Mouse (Mus musculus) adrenal gland (tissue): ENCODE results near the gene Col5a3.

Experiments used
- intact Hi-C: fragments of 180-260 bp; cut with DNase I; formaldehyde crosslinking; loops from one replicate; pipeline ENCODE4 v1.15.1; 2025

The Col5a3 gene

DNA sequence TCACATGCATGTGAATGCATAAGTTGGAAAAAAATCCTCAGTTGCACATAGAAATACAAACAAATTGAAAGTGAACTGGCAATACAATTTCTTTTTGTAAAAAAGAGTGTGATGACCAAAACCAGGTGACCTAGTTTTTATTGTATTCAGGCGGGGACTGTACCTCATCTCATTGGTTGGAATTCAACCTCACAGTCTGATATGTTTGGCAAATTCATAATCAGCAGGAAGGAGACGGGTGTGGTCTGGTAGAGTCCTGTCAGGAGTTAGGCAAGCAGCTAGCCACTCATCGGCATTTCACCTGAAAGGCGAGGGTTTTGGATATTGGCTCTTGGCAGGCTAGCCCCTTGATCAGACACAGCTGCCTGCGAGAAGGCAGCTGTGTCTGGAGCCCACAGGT lies 65.7 kb downstream of the Col5a3 start:
- intact Hi-C loops: no loop called here

DNA sequence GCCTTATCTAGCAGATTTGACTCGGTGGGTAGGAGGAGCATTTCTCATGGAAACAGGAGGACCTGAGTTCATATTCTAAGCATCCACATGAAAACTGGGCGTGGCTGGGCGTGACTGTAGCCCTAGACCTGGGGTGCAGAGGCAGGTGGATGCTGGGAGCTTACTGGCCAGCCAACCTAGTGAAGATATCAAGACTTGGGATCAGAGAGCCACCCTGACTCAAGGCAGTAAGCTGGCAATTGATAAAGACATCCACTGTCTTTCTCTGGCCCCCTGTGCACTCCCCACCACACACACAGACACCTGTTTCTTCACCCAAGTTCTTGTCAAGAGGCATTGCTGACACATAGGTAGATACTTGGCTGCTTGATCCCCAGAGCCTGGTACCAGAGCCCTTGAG lies 66.3 kb downstream of the Col5a3 start:
- intact Hi-C loops: no loop called here

DNA sequence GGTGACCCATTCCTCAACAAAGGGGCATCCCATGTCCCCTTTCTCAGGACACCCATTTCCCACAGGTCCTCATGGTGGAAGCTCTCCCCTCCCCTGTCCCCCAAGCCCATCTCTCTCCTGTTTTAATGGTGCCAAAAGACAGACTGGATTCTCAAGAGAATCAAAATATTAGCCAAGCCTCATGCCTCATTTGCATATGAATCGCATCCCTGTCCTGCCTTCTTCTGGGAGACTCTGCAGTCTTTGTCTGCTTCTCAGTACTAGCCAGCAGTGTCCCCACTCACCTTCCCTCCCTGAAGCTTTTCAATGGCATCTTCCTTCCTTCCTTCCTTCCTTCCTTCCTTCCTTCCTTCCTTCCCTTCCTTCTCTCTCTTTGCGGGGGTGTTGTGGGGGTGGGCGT lies 67.2 kb downstream of the Col5a3 start:
- intact Hi-C loops: no loop called here

DNA sequence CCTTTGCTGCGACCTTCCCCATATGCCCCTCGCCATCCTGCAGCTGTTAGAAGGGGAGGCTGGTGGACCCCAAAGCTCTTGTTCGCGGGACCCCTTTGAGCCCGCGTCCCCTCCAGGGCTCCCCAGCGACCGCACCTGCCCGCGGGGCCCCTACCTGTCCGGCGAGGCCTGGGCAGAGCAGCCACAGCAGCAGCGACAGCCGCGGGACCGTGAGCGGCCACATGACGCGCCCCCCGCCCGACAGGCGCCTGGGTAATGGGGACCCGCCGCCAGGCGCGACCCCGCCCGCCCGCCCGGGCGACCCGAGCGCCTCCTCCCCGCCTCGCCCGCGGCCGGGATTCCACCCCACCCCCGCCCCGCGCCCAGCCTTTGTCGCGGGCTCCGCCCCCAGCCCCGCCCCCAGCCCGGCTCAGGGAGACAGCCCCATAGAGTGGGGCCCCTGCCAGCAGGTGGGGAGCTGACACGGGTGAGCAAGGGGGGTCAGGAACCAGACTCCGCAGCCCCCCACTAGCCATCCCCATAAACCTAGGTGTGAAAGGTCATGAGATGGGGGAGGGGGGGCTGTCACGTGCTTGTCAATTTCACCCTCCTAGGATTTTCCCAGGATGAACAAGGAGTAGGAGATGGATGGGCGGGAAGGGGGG lies 68.7 kb downstream of the Col5a3 start, which contains the start of gene Olfm2:
Olfm2 (minus strand) TSS at position 333 of the 644 bp plus-strand sequence.
- intact Hi-C loops: no loop called here

DNA sequence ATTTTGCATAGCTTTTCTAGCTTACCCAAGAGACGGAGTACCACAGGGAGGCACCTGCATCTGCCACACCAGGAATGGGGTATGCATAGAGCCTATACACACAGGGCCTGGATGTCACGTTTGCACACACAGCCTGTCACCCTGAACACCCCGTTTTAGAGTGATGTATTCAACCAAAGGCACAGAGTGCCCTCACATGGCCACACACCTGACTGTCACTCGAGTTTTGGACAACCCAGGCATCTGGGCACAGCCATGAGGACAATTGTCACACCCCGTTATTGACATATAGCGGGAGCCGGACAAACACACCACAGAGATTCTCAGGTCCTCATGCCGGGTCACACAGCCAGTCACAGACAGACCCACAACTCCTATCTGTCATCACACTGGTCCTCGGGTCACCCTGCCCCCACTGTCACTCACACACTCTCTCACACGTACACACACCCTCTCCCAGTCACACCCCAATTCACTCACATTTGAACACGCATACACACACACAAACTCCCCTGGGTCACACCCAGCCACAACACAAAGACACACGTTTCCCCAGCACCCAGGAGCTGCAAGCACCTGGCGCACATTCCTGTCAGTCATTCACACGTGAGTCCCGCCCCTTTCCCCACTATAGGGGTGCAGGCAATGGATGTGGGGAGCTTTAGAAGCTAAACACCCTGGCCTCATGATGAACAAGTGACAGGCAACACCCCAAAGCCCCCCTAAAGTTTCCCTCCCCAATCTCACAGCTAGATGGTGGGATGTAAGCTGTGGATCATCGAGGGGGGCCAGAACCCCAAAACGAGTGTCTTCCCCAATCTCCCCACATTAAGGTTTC lies 69.5 kb downstream of the Col5a3 start:
- intact Hi-C loops: no loop called here

DNA sequence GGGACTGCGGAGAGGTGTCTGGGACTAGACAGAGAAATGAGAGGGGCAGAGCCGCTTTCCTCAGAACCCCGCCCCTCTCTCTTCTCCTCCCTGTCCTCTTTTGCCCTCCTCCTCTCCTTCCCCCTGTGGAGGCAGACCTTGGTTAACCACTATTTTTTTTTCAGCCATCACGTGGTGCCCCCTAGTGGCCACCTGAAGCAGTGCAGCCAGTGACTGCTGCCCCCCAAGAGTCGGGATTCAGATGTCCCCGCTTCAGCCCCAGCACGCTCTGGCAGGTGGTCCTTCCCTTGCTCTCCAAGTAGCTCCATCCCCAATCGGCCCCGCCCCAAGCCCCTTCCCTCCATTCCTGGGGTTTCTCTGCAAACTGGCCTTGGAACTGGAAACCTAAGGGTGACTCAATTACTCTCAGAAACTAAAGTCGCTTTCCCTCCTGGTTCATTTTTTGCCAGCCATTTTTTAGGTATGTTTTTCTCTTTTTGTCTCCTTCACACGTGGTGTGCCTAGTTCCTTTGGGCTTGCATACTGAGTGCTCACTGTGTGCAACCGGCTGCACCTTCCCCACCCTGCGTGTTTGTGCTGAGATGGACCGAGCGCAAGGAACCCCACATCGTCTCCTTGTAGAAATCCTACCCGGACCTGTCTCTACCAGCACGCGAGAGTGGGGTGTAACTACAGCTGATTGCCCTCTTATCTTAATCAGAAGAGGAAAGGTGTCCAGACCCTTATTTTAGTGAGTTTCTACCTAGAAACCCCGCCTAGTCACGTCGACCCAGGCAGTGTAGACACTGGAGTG lies 70.7 kb downstream of the Col5a3 start:
- intact Hi-C loops: loop anchor here (5.0 kb wide), 1 partner anchor 58 kb away; no protein-coding TSS in a partner anchor

DNA sequence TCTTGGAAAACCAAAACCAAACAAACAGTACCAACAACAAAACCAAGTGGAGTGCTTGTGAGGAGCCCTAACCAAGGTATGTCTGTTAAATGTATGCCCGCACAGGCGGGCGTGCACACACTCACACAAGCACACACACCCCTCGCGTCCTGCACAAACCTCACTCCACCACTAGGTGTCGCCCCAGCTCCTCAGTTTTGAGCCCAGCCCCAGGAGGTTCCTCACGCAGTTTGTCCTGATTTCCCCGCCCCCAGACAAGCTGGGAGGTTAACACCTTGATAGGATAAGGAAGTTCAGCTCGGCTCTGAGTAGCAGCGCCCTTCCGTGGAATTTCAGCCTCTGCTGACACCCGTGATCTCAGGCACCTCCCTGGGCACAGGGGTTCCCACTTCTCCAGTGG lies 74.5 kb downstream of the Col5a3 start:
- intact Hi-C loops: loop anchor here (1.0 to 5.0 kb wide), 2 partner anchors 62 to 91 kb away; no protein-coding TSS in a partner anchor

DNA sequence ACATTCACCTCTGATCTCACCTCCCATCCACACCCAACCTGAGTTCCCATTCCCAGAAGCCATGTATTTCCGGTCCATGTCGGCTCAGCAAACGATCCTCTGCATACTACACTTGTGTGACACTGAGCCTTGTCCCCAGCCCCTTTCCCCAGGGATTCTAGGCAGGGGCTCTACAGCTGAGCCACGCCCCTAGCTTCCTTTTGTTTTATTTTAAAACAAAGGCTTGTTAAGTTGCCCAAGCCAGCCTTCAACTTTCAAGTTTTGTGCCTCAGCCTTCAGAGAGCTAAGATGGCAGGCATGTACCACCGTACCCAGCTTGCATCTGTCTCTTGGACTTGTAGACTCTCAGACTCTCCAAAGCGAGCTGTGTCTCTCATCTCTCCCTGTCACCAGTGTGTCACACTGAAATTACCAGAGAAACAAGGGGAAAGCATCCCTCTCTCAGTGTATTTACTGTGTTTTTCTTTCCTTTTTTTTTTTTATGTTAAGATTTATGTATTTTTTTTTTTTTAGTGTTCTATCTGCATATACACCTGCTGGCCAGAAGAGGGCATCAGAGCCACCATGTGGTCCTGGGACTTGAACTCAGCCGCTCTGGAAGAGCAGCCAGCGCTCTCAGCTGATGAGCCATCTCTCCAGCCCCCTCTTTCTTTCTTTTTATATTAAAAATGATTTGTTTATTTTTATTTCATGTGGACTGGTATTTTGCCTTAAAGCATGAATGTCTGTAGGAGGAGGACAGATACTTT lies 76.4 kb downstream of the Col5a3 start:
- intact Hi-C loops: no loop called here

DNA sequence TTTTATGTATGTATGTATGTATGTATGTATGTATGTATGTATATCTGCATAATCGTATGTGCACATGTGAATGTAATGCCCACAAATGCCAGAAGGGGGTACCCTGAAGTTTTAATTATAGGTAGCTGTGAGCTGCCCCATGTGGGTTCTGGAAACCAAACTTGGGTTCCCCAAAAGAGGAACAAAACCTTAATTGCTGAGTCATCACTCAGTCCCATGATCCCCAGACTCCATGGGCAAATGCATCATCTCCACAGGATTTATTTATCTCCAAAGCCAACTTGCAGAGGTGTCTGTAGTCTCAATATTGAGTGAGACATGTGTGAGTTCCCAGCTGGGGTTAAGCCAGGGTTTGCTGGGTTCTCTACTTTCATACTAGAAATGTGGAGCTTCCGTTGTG lies 77.6 kb downstream of the Col5a3 start:
- intact Hi-C loops: no loop called here

DNA sequence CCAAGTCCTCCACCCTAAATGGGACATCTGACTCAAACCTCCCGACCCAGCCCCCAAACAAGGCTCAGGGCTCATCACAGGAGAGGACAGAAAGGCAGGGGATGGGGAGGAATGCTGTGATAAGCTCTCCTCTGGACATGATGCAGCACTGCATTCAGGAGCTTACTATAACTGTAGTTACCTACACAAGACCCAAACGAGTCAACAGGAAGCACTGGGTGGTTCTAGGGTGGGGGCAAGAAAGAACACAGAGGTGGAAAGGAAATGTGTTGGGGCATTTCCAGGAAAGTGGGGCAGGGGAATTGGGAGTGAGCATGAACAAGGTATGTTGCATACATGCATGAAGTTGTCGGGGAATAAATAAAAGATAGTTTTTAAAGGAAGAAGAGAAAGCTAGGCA lies 80.2 kb downstream of the Col5a3 start:
- intact Hi-C loops: no loop called here

DNA sequence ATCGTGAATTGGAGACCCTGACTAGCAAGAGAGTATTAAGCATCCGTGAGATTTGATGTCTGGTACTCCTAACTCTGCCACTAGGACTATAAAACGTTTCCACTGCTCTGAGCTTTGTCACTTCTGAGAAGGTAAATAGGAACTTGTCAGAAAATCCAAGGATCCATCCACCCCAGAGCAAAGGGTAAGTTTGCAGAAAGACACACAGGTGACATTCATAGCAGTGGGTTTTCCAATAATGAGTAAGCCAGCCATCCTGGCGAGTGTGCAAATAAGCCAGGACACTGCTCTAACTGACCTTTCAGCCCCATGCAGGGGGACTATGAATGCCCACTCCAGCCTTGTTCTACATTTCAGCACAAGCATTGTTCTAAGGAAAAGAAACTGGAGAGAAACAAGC lies 83.1 kb downstream of the Col5a3 start:
- intact Hi-C loops: no loop called here

DNA sequence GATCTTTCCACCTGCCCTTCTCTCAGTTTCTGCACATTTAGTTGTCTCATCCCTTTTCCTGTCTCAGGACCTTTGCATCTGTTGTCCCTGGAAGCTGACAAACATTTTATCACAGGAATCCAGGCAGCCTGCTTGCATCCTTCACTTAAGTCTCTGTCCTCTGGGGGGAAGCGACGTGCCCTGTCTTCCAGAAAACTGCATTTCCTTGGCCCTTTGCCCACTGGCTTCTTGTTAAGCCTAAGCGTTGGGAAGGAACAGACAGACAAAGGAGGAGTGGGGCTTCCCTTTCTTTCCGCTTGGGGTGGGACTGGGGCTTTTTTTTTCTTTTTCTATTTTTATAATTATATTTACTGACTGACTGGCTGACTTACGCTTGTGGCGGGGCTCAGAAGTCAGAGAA lies 85.4 kb downstream of the Col5a3 start:
- intact Hi-C loops: loop anchor here (5.0 to 10.0 kb wide), 2 partner anchors 67 to 265 kb away; partner anchors contain the start of gene Zfp26

DNA sequence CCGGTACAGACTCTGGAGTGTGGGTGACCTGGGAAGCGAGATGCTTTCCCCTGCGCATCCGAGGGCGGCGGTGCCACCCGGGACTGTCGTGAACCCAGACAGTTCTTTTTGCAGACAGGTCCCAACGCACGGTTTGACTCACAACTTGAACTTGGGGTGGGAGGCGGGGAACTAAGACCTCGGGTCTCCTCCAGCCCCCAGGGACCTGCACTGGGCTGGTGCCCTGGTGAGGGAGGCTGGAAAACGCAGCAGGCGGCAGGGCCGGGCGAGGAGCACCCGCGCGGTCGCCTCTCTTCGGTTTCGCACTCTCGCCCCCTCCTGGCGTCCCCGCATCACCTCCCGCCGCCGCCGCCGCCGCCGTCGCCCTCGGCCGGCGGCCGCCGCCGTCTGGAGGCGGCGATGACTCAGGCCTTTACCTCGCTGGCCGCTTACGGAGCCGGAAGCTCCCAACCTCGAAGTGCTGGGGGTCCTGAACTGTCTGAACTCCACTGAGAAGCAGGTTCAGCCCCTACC lies 87.2 kb downstream of the Col5a3 start:
- intact Hi-C loops: loop anchor here (5.0 to 10.0 kb wide), 2 partner anchors 65 to 263 kb away; partner anchors contain the start of gene Zfp26

DNA sequence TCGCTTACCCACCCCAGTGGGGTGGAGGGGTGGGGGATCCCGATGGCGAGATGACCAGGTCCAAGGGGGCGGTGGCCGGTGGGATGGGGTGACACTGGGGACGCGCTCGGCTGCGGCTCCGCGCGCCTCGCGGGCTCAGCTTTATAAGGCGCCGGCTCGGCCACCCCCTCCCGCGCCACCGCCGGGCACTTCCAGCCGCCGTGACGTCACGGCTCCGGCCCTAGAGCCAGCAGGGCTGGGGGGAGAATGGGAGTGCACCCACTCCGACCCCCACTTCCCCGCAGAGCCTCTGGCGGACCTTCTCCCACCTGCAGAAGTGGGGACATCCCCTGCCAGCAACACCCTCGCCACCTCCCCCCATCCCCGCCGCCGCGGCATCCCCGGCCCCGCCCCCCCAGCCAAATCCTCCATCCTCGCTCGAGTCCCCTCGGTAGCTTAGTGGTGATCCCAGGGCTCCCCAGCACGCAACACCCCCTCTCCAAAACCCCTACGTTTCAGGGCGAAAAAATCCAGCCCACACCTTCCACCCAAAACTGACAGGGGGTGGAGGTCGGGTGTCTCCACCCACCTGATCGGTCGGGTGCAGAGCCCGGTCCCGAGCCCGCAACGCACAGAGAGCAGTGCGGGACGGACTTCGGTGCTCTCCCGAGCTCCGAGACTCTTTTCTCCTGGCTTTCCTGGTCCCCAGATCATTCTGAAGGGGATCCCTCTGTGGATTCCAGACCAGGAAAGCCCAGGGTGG lies 87.8 kb downstream of the Col5a3 start:
- intact Hi-C loops: loop anchor here (5.0 to 10.0 kb wide), 2 partner anchors 65 to 262 kb away; partner anchors contain the start of gene Zfp26

DNA sequence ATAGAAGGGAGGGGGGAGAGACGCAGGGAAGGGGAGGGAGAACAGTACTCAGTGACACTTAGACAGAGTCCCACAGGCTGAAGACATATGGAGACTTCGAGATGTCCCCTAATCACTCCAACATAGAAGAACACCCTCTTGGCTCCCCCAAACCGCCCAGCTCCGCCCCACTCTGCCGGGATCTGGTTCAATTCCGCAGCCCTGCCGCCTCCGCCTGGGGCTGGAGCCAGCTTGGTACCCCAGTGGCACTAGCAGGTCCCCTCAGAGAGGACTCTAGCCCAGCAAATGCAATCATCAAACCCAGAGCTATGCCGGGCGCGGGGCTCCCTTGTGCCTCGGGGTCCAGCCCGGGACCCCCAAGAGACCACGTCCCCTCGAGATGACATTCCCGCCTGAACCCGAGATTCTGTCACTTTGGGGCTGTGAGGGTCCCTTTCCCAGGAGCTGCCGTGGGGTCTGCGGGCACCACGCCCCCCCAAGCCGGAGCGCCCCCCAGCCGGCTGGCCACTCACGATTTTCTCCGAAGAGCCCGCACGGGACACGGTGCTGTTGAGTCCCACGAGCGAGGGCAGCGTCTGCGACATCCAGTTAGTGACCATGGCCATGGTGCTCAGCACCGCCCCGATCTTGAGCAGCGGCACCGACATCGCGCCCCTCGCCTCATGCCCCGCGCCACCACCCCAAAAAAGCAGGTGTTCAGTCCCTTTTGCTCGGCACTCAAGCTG lies 88.6 kb downstream of the Col5a3 start:
- intact Hi-C loops: loop anchor here (5.0 to 10.0 kb wide), 2 partner anchors 64 to 261 kb away; partner anchors contain the start of gene Zfp26

DNA sequence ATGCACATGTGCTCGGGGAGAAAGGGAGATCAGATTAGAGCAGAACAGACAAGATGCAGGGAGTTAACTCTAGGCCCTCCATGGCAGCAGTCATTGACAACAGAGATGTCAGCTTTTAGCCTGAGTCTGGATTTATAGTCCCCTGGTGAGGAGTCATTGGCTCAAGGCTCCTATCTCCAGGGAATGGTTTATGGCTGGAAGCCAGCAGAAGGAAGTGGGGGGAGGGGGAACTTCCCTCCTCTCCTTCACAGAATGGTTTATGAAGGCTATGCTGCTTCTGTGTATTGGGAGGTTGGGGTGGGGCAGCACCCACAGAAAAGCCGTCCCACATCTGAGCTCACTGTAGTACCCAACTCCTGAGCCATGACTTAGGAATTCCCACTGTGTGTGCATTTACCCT lies 93.3 kb downstream of the Col5a3 start:
- intact Hi-C loops: loop anchor here (10.0 kb wide), 1 partner anchor 257 kb away; the partner anchor contains the start of gene Zfp26
